Mouse (Mus musculus) left cerebral cortex, adult 18-20 months (tissue): ENCODE data around the gene Tenm4. TPM values are rescaled to one million over a fixed set of nuclear protein-coding genes. Genes with fewer than 3 reads are reported as not detected.
"Not testable (repeated sequence)": the region's sequence is repeated elsewhere in the genome, so short reads cannot be mapped to it uniquely, and the experiment has no call there.

Source experiments
- DNase-seq, 2 experiments: peaks; one replicate each; pipeline ENCODE4 v3.0.0; 2021 to 2022; ENCODE audit warnings: low spot score in 2 of 2, mixed read lengths in 1 of 2
- total RNA-seq, 2 experiments: library from RNA; stranded (reverse); gene quantifications; 2 replicates each; pipeline ENCODE4 v1.2.3; 2021

Tenm4 gene
- total RNA-seq, 2 experiments from 2014 or later, result 126 to 135 TPM

DNA sequence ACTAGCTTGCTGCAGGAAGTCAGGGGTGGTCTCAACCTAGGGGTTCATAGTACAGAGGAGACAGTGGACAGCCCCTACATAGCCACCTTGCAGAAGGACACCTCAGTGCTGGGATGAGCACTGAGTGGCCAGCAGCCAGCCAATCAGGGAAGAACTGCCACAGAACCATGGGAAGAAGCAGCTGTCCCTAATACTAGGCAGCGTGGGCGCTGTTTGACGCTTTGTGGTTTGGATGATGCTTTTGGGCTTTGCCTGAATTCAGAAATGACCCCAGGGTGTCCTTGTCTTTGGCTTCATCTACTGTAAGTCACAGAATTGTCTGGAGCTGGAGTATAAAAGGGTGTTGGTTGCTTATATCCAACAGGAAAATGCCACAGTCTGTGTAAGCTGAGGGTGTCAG lies 397.0 kb downstream of the Tenm4 start:
- no peak for DNase-seq

GRCm38 (mm10) chr7:96570965-96571364 lies 399.9 kb downstream of the Tenm4 start:
- no peak for DNase-seq

DNA sequence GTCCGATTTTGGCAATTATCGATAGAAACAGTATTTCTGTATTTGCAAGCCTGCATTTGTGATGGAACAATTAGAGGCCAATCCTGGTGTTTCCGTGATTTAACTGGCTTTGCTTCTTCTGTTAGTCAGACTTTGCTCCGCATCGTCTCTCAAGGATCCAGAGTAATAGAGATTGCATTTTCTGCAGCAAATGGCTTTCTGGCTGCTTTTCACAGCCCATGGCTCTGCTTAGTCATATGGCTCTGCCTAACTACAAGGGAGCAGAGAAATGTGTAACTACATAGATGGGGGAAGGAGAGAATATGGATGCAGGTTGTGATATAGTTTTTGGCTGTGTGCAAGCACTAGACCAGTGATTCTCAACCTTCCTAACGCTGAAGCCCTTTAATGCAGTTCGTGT lies 401.9 kb downstream of the Tenm4 start:
- DNase-seq, result no peak

GRCm38 (mm10) chr7:96575202-96575650 lies 404.2 kb downstream of the Tenm4 start:
- peak; percentile 90 to 93 for DNase-seq

DNA sequence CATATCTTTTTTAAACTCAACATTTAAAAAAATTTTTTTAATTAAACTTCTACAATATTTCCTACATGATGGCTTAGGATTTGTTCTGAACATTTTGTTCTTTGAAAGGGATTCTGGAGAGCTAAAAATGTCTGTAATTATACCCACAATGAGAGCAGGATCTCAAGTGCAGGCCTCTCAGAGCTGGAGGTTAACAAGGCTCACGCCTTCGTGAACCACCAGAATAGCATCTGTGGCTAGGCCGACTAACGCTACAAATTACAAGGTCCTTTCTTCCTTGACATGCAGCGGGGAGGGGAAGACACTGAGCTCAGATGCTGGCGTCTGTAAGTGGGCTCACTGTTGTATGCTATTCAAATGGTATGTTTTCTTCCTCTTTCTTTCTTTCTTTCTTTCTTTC lies 411.7 kb downstream of the Tenm4 start:
- peak in 1 of 2 experiments; percentile 12 for DNase-seq

GRCm38 (mm10) chr7:96587403-96587802 lies 416.4 kb downstream of the Tenm4 start:
- no peak for DNase-seq

DNA sequence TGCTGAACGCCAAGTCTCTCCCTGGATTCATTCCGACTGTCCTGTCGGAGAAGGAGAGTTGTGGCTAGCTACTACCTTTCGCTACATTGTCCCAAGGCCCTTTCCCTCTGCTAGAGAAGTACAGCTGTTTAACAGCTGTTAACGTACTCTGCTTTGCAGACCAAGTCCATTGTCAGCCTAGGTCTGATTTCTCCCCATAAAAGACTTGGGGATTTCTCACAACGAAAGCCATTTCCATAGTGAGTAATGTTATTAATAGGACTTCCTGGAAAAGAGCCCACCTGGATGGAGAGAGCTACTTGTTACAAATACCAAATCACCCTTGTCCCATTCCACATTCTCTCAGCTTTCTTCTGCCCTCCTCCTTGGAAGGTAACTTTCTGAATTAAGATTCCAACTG lies 417.5 kb downstream of the Tenm4 start:
- DNase-seq, result no peak

GRCm38 (mm10) chr7:96595535-96596295 lies 424.7 kb downstream of the Tenm4 start:
- DNase-seq, result no peak

- DNase-seq, result no peak
Measured at GRCm38 (mm10) chr7:96596402-96597195, 425.6 kb downstream of the Tenm4 start.

DNA sequence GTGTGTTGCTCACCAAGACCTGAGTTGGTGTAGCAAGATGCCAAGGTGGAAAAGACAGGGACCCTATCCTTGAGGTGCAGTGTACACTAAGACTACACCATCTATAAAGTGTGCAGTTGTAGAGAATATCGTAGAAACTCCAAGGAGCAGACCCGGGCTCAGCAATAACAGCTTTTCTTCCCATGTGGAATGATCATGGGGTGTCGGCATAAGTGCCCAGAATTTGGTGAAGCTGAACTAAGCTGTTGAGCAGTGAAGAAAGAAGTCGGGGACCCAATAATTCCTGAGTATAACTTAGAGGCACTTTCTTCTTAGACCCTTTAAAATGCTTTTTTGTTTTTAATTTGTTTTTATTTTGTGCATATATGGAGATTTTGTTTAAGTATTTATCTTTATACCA lies 426.8 kb downstream of the Tenm4 start:
- DNase-seq, result no peak

GRCm38 (mm10) chr7:96599081-96599480 lies 428.0 kb downstream of the Tenm4 start:
- DNase-seq, result no peak

GRCm38 (mm10) chr7:96600381-96600941 lies 429.4 kb downstream of the Tenm4 start:
- DNase-seq, result no peak

DNA sequence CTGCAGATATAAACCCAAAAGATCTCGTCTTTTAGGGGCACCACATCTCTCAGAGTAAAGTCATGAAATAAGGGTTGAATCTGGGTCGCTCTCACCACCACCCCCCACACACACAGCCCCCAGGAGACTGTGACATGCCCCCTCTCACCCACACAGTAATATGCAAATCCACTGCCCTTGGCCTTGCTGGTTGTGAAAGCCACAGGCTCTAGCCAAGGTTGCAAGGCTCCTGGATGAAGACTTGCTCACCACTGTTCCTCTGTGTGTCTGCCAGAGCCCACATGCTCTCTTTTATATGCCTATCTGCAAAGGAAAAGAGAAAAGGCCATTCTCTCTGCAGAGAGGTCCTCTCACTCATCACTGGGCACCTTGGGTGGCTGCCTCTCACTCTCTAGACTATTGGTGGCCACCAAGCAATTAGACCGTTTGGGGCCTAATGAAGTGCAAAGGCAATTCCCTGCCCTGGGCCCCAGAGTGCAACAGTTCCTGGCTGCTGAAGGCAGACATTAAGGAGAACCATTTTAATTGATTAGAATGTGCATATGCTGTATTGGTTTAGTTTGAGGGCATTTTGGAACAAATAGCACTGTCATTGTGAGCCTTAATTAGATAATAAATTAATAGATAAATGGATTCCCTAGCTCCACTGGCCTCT lies 433.2 kb downstream of the Tenm4 start:
- DNase-seq, result no peak

DNA sequence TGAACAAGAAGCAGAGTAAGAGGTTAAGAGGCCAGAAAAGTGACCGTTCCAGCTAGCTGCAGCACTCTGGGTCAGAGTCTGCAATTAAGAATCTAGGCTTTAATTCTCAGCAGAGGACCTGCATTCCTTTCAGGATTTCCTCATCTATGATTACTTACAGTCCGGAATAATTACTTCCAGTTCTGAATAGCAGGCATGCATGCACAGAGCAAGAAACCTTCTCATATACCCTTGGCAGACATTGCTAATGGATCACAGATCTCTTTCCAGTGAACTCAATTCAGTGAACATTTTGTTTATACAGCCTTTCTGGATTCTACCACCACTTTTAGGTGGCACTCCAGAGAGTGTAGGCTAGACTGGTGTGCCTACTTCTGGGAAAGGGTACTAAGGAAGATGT lies 434.3 kb downstream of the Tenm4 start:
- no peak for DNase-seq

DNA sequence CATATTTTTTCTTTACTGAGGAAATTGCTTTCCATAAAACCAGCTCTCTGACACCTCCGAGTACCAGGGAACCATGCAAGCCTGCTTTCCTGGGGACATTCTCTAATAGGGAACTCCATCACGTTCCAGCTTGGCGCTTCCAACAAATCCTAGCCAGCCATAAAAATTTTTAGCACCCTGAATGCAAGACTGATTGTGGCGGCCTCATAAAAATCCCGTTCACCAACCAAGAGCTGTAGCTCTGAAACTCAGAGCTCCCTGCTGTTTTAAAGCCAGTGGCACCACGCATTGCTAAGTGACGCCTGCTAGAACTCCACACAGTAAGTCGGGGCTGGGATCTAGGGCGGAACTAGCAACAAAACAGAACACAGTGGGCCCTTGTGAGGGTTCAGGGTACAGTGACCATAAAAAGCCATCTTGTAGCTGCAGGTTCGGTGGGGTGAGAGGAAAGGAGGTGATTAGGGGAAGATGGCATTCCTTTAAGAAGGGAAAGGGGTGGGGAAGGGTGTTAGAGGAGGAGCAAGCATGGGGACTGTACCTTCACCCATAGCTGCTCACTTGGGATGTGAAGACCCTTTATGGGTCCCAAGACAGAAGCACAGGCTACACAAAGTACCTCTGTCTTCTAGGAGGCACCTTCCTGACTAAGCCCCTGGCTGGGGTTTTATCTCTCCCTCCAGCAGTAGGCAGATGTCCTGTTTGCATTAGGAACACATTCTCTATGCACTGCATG lies 439.0 kb downstream of the Tenm4 start:
- peak; percentile 4 to 11 for DNase-seq

DNA sequence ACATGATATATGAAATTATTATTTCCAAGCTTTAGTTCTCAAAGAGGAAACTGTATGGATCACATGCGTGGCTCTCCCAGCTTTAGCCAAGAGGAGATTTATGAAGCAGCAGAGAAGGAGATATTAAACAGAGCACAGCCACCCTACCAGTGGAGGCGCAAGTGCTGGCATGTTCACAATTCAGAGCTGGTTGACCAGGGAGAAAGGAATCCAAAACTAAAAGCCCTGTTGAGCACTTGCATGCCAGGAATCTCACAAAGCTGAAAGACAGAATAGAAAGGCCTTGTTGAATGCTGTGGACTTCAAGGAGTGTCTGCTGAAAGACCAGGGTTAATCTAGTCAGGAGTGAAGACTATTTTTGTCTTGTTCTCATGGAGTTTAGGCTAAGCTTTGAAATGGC lies 446.3 kb downstream of the Tenm4 start:
- DNase-seq, result no peak

GRCm38 (mm10) chr7:96619930-96620472 lies 449.0 kb downstream of the Tenm4 start:
- no peak for DNase-seq

DNA sequence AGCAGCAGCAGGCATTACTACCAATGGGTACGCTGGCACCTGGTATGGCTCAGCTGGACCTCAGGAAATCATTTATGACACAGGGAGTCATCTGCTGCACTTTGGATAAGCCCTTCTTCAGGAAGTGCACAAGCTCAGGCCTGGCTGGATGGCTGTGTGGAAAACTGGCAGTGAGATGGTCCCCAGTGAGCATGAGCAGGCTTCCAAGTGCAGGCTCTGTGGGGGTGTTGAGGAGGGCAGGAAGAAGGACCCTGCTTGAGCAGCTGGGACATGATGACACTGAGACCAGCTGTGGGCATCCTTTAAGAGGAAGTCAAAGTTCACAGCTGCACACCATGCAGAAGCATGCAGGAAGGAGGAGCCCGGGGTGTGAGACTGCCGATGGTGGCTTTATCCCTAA lies 455.3 kb downstream of the Tenm4 start:
- DNase-seq, result no peak

DNA sequence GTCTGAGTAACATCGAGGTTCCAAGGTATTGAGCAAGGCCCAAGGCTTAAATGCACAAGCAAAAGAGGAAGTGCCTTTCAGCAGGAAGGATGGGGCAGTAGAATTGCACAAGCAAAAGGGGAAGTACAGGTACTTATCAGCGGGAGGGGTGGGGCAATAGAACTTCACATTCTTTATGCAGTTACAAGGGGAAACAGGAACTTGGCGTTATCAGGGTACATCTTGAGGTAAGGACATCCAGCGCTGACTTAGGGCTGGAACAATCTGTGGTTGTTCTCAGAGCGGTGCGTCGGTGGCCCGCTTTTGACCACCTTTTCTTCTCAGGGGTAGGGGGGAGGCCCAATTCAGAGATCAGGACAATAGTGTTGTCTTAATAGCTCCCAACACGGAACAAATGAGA lies 459.5 kb downstream of the Tenm4 start:
- not testable (repeated sequence) for DNase-seq

DNA sequence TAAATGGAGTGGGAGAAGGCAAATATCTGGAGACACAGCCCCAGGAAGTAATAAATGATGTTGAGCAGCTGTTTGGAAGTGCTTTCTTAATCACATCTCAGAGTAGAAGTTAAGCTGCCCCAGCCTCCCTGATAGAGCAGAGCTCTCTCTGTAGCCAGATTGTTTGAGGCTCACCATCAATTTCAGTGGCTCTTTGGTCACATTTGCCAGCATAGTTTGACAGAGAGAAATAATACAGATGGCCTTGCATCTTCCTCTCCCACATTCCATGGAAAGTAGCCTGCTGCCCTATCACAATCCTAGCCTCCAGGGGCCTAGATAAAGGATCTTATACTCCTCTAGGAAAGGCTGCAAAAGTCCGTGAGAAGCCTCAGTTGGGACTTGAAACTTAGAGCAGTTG lies 462.0 kb downstream of the Tenm4 start:
- no peak for DNase-seq
